Mouse (Mus musculus) monocyte, adult 5-6 weeks (primary cell): ENCODE measurements around the gene Sdf2. TPM values are rescaled to one million over a fixed set of nuclear protein-coding genes. Genes with fewer than 3 reads are reported as not detected.
A peak's percentile ranks its signal among the peaks of the same experiment; 100 is the strongest.
"Not testable (repeated sequence)": the region's sequence is repeated elsewhere in the genome, so short reads cannot be mapped to it uniquely, and the experiment has no call there.

Experiments
- ATAC-seq: fragments of 153-309, 156-312 bp; replicated peaks from 2 replicates; pipeline ENCODE4 v1.8.0; 2017; ENCODE audit warnings: mild to moderate bottlenecking; ENCODE audit not compliant: low TSS enrichment, insufficient number of reproducible peaks, severe bottlenecking, poor library complexity, low FRiP score
- total RNA-seq: library from RNA; stranded (forward); fragments of 200-1000, 200-491, 200-594 nt; gene quantifications from 3 replicates; pipeline ENCODE4 v1.2.3, GENCODE M21; 2017

Sdf2 gene
- total RNA-seq, 1 experiment from 2014 or later = 43.1 TPM

DNA sequence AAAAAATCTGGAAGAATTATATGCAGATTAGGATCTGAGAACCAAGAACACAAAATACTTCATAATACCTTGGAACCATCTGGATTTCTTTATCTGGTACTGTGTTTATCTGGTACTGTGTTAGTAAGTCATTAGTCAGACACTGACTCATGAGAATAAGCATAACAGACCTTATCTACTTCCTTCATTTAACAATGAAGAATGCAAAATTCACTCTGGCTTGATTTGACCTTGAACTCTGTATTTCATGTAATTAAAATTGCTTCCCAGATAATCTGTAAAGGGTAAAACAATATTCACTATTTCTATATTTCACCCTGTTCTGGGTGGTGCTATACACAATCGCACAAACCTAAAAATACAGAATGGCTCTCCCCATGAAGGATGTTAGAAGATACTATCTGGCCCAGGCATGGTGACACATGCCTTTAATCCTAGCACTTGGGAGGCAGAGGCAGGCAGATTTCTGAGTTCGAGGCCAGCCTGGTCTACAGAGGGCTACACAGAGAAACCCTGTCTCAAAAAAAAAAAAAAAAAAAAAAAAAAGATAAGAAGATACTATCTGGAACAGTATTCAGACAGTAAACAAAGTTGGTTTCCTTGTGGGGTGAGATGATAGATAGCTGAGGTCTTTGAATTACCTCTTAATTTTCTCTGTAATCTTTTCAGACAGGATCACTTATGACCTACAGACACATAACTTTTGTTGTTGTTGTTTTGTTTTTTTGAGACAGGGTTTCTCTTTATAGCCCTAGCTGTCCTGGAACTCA lies 15.1 kb downstream of the Sdf2 start:
- no peak for ATAC-seq

DNA sequence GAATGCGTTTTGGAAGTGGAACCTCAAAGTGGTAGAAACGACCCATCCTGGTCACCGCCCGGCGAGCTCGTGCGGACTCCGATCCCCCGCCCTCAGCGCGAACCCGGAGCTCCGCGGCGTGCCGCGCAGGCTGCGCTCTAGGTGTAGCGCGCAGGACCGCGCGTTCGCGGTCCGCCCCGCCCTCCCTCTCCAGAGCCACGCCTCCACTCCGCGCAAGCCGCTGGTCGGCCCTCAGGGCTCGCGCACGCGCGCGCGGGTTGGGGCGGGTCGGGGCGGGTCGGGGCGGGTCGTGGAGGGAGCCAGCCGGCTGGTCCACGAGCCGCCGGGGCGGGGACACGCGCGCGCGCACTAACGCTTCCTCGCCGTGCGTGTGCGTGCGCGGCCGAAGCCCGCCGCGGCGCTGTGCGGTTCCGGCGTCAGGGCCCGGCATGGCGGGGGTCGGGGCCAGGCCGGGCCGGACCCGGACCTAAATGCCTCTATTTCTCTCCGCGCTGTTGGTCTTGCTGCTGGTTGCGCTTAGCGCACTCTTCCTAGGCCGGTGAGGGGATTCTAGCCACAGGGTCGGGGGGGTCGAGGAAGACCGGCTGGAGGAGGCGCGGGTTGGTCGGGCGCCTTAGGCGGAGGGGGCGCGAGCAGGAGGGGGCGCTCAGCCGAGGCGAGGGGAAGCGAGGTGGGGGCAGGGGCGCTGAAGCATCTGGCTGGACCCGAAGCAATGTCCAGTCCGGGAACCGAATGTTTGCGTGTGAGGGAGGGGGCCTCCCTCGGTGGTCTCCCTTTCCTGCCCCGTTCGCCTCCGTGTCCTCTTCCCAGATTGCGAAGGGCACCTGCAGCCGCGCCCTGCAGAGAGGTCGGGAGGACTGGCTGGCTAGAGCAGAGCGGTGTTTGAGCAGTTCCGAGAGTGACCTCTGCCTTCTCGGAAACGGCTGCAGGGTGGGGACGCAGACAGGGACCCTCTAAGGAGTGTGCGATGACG lies 16.1 kb downstream of the Sdf2 start, which contains the start of gene 2610507B11Rik:
TSS of gene 2610507B11Rik (plus strand) at position 373 of the 973 bp plus-strand sequence.
- ATAC-seq = peak; percentile 82

DNA sequence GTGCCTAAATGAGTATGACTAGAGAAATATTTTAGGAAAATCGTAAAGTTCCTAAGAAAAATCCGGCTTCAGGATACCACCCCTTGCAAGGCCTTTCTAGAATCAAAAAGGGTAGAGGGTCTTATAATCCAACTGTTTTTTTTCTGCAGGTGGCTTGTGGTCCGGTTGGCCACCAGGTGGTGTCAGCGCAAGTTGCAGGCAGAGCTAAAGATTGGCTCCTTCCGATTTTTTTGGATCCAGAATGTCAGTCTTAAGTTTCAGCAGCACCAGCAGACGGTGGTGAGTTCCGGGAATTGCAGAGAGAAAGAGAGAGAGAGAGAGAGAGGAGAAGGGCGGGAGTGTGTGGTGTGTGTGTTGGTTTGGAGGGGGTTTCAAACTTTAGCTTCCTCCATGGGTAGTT lies 17.0 kb downstream of the Sdf2 start:
- 0 out of 2 replicates have a peak, but pooled peaks have one; percentile 19 for ATAC-seq

DNA sequence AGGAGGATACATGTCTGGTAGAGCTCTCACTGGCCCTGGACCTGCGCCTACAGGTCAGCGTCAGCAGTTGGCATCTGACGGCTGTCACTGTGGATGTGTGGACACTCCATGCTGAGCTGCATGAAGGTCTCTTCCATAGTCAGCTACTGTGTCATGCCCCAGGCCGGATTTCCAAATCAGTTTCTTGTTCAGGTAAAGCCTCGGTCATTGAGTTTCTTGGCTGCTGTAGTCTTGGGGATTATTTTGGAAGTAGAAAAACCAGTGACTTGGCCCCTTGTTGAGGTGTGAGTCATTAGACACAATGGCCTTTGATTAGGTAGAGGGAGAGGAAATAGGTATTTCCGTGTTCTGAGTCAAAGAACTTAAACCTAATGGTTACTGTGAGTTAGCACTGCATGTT lies 20.0 kb downstream of the Sdf2 start:
- ATAC-seq = no peak

DNA sequence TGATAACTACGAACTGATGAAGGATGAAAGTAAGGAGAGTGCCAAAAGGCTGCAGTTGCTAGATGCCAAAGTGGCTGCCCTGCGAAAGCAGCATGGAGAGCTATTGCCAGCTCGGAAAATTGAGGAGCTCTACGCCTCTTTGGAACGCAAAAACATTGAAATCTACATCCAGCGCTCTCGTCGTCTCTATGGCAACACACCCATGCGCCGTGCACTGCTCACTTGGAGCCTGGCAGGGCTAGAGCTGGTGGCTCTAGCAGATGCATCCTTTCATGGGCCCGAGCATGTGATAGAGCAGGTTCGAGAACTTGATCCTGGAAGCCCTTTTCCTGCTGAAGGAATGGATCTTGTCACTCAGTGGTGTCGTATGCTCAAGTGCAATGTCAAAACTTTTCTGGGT lies 26.4 kb downstream of the Sdf2 start:
- ATAC-seq = no peak

DNA sequence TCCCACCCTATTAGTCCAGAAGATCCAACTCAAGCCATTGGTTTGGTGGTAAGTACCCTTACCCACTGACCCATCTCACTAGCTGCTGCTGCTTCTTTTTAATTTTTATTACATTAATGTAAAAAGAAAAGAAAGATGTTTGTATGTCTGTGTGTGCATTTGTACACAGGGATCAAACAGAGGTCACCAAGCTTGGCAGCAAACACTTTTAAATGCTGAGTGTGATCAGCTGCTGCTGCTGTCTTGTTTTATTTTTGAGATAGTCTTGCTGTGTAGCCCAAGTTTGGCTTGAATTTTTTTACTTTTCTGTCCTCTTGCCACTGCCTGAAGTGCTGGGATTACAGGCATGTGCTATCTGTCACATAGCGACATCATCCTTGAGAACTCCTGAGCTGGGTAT lies 30.1 kb downstream of the Sdf2 start:
- no peak for ATAC-seq

DNA sequence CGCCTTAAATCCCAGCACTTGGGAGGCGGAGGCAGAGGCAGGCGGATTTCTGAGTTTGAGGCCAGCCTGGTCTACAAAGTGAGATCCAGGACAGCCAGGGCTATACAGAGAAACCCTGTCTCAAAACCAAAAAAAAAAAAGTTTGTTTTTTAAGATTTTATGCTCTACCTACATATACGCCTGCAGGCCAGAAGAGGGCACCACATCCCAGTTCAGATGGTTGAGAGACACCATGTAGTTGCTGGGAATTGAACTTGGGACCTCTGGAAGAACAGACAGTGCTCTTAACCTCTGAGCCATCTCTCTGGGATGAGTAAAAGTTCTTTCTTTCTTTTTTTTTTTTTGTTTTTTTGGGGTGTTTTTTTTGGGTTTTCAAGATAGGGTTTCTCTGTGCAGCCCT lies 30.6 kb downstream of the Sdf2 start:
- not testable (repeated sequence) for ATAC-seq

DNA sequence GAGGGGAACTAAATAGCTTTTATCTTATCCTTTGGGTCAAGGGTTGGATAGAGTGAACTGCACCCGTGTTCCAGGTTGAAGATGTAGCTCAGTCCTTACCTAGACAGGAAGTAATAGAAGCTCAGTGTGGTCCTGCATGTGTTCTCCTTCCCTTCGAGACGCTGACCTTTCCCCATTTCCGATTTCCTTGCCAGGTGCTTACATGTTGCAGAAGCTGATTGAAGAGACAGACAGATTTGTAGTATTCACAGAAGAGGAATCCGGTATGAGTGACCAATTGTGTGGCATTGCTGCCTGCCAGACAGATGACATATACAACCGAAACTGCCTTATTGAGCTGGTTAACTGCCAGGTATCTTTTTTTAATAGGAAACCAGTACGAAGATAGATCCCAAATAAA lies 33.3 kb downstream of the Sdf2 start:
- no peak for ATAC-seq

DNA sequence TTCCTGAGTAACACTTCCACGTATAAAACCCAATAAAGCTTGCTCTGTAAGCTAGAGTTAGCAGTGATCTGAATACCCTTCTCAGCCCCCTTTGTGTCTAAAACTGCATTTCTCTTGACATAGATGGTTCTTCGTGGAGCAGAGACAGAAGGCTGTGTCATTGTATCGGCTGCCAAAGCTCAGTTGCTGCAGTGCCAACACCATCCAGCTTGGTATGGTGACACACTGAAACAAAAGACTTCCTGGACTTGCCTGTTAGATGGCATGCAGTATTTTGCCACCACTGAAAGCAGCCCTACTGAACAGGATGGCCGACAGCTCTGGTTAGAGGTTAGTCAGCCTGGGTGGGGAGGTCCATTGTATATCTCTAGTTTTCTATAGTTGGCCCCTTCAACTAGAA lies 34.0 kb downstream of the Sdf2 start:
- no peak for ATAC-seq

DNA sequence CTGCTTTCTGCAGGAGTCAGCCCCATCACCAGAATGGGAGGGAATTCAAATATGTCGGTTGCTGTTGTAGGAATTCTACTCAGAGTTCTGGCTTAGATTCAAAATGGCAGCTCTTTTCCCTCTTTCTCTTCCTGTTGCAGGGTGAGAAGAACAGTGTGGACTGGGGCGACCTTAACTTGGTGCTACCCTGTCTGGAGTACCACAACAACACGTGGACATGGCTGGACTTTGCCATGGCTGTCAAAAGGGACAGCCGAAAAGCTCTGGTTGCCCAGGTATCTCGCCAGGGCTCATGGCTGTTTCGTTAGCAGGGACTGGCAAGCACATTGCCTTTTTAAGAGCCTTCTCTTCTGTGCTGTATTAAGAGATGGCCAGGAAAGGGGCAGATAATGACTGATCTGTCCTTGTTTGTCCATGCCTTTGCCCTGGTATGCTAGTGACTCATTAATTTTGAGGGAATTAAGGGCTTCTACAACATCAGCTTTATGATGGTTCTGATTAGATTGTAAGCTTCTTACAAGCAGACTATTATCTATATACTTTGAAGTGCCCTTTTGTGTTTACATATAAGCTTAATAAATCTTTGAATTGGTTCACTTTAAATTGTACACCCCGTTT lies 43.7 kb downstream of the Sdf2 start:
- ATAC-seq = no peak

DNA sequence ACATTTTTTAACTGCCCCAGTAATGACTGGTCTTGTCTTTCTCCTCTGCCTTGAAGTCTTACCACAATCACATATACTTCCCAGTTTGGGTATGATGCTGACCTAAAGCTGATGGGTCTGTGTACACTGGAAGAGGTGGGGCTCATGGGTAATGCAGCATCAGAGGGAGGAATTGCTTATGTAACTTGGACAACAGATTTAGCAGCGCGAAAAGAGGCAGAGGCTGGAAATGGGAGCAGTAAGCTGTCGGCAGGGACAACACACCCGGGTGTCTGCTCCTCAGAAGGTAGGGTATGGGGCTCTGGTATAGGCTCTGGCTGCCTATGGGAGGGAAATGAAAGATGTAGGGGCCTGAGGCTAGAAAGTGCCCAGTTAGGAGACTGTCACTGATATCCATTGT lies 45.1 kb downstream of the Sdf2 start, which contains the start of gene BC030499:
TSS of gene BC030499 (plus strand) at position 188 of the 400 bp plus-strand sequence.
- ATAC-seq = no peak

DNA sequence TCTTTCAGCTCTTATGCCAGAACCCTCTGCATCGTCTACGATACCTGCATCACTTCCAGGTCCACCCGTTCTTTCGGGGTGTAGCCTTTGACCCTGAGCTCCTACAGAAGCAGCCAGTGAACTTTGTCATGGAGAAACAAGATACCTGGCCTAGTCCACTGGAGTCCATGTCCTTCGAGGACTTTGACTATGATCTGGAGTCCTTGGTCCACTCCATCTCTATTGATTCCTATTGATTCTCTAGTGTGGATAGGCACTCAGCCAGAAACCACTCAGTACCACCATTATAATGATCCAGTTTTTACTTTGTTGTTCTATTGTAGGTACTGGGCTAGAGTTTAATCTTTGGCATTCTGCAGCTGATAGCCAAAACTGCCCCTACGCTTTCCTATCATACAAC lies 49.0 kb downstream of the Sdf2 start:
- ATAC-seq = no peak

DNA sequence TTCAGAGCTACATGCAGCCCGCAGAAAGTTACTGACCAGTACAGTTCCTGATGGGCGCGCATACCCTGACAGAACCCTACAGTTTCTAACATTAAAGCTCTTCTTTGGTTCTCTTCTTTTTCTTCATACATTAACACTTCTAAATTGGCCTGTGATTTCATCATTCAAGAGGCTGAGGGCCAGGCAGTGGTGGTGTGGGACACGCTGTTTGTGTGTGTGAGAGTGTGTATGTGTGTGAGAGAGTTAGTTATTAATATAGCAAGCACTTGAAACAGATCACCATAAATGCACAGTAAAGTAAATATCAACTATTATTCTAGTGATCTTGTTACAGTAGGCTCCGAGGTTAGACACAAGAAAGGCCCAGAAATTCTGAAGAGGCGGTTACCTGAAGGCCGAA lies 55.4 kb downstream of the Sdf2 start:
- no peak for ATAC-seq

DNA sequence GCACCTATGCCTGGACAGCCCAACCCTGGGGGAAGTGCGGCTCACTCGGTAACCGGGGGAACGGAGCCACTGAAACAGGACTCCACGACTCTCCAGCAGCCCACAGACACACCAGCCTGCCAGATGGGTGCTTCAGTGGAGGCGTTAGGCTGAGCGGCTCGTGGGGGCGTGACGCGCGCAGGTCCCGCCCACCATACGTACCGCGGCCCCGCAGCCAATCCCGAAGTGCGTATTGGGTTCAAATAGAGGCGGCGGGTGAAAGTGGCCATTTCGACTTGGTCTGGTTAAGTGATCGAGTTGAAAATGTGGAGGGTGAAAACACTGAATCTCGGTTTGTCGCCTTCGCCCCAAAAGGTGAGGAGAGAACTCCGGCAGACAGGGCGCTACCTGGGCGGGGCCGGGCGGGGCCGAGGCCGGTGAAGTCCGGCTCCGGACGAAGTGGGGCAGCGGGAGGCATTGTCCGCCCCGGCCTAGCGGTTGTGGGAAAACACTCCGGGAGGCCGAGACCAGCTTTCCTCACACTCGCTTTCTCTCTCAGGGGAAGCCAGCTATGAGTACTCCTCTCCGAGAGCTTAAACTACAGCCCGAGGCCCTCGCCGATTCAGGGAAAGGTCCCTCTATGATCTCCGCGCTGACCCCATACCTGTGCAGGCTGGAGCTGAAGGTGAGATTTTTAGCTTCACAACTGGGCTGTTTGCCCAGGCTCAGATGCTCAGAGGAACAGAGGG lies 56.0 kb downstream of the Sdf2 start, which contains the start of gene Spag5:
TSS of gene Spag5 (plus strand) at position 173 of the 728 bp plus-strand sequence.
- ATAC-seq = peak; percentile 100

Other genes with a start within 250 kb of the Sdf2 start
- 0.39 to 0.86 TPM in 2 of 3 replicates, not detected in the other for gene Dhrs13, start 213.5 kb upstream of the Sdf2 start, total RNA-seq
- gene Flot2, start 207.8 kb upstream of the Sdf2 start, total RNA-seq = 18.5 to 34.4 TPM (median 28.9 TPM) in 3 replicates
- gene Eral1, start 165.4 kb upstream of the Sdf2 start, total RNA-seq = 7.1 to 17.9 TPM (median 16.5 TPM) in 3 replicates
- 3.6 to 7.9 TPM (median 4.4 TPM) in 3 replicates for gene Fam222b, start 151.1 kb upstream of the Sdf2 start, total RNA-seq
- gene Traf4, start 80.2 kb upstream of the Sdf2 start, total RNA-seq = 3.6 to 4.9 TPM (median 3.6 TPM) in 3 replicates
- 2.5 to 4.3 TPM (median 2.8 TPM) in 3 replicates for gene Nek8, start 69.1 kb upstream of the Sdf2 start, total RNA-seq
- gene Tlcd1, start 69.0 kb upstream of the Sdf2 start, total RNA-seq = 2.5 to 4.6 TPM (median 2.9 TPM) in 3 replicates
- gene Rpl23a, start 62.2 kb upstream of the Sdf2 start, total RNA-seq = 1,700 to 2,580 TPM (median 2,203 TPM) in 3 replicates
- gene Rab34, start 57.3 kb upstream of the Sdf2 start, total RNA-seq = not detected in 3 replicates
- not detected in 3 replicates for gene Proca1, start 52.4 kb upstream of the Sdf2 start, total RNA-seq
- gene Supt6, start 241 bp downstream of the Sdf2 start, total RNA-seq = 54.5 to 84.6 TPM (median 59.8 TPM) in 3 replicates
- 77.6 to 107 TPM (median 97.1 TPM) in 3 replicates for gene 2610507B11Rik, start 16.0 kb downstream of the Sdf2 start, total RNA-seq
- 1.2 TPM in 1 of 3 replicates, not detected in the others for gene BC030499, start 45.1 kb downstream of the Sdf2 start, total RNA-seq
- 0.64 to 3.1 TPM (median 1.4 TPM) in 3 replicates for gene Spag5, start 55.8 kb downstream of the Sdf2 start, total RNA-seq
- 0.78 to 8.6 TPM (median 1.3 TPM) in 3 replicates for gene Aldoc, start 77.2 kb downstream of the Sdf2 start, total RNA-seq
- 17.5 to 25.1 TPM (median 18.5 TPM) in 3 replicates for gene Pigs, start 82.7 kb downstream of the Sdf2 start, total RNA-seq
- 88.0 to 122 TPM (median 99.7 TPM) in 3 replicates for gene Unc119, start 97.7 kb downstream of the Sdf2 start, total RNA-seq
- not detected in 3 replicates for gene Foxn1, start 140.8 kb downstream of the Sdf2 start, total RNA-seq
- gene Slc13a2, start 176.5 kb downstream of the Sdf2 start, total RNA-seq = not detected in 3 replicates
- 0.38 to 0.58 TPM in 2 of 3 replicates, not detected in the other for gene Slc46a1, start 220.0 kb downstream of the Sdf2 start, total RNA-seq